ENCODE assay signal across 14 mouse cellular contexts in the genomic region with DNA sequence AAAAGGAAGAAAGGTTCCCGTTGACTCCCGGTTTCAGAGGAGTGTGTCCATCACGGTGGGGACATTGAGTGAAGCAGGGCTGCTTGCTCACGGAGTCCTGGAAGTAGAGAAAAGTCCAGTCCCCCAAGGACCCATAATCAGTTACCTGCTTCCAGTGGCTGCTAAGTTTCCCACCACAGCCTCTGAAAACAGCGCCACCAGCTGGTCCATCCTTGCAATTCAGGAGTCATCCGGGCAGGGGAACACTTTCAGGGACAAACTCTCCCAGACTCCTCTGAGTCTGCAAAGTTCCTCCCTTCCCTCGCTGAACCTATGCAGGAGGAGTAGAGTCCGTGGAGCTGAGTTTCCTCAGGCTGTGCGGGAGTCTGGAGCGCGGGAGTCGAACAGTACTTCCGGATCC. TPM values are rescaled to one million over a fixed set of nuclear protein-coding genes. Genes with fewer than 3 reads are reported as not detected.
DNase-seq lines count a peak whose midpoint lies in the region; ATAC-seq and TF ChIP-seq lines count a peak whose summit lies in the region.
"Had no signal": no experiment of that assay in that cellular context is flagged by ENCODE, and none has a peak within 500 bp of the region (broad histone marks: within the 10 kb centered on the region; RNA-seq: fewer than 3 reads in every experiment).

No protein-coding gene starts in this region.

- H3K4me3 ChIP-seq in heart, postnatal 0 days (ENCODE audit: low read depth, low read length): no peak overlapping the region
- no peak overlapping the region for H3K4me3 ChIP-seq in lung, embryonic 14.5 days (ENCODE audit: low read depth, low read length)
- no peak overlapping the region for H3K4me3 ChIP-seq in limb, embryonic 10.5 days
- H3K4me3 ChIP-seq: neural tube, embryonic 13.5 days had no signal

- intact Hi-C loops in heart, postnatal 36 days (cut with DNase I): loop anchor here (2.0 to 5.0 kb wide), 2 partner anchors 43 to 432 kb away; a partner anchor contains a TSS

- H3K36me3 ChIP-seq in heart, postnatal 0 days (replicated peaks; ENCODE audit: control insufficient read depth, insufficient read depth, low read length): no peaks in the 10 kb centered on the region
- no peaks in the 10 kb centered on the region for H3K36me3 ChIP-seq in lung, embryonic 14.5 days (ENCODE audit: insufficient read depth)
- no peaks in the 10 kb centered on the region for H3K36me3 ChIP-seq in limb, embryonic 10.5 days
- H3K36me3 ChIP-seq: G1E; neural tube, embryonic 13.5 days had no signal

- no peaks in the 10 kb centered on the region for H3K9me3 ChIP-seq in heart, postnatal 0 days (replicated peaks; ENCODE audit: control insufficient read depth, low read length)
- no peaks in the 10 kb centered on the region for H3K9me3 ChIP-seq in lung, embryonic 14.5 days (ENCODE audit: low read depth, low read length)
- H3K9me3 ChIP-seq in limb, embryonic 10.5 days (replicated peaks): no peaks in the 10 kb centered on the region
- H3K9me3 ChIP-seq: neural tube, embryonic 13.5 days had no signal

- no peak overlapping the region for H3K9ac ChIP-seq in heart, postnatal 0 days (replicated peaks; ENCODE audit: low read depth, low read length)
- H3K9ac ChIP-seq in lung, embryonic 14.5 days: no peak overlapping the region
- H3K9ac ChIP-seq: neural tube, embryonic 13.5 days had no signal

- DNase-seq in heart, postnatal 0 days (ENCODE audit: low spot score): no peak
- DNase-seq in heart, postnatal 36 days: no peak
- peak; percentile 40 for DNase-seq in lung, embryonic 14.5 days
- DNase-seq in lung, postnatal 10 days: no peak
- DNase-seq in ZHBTc4 (ENCODE audit: low read depth, low spot score): peak; percentile 73
- DNase-seq in limb, embryonic 10.5 days (ENCODE audit: low spot score): peak; percentile 48
- no peak for DNase-seq in urinary bladder, postnatal 4 days (ENCODE audit: low spot score in 2 of 2)
- DNase-seq in left cerebral cortex, adult 11 months (ENCODE audit: low spot score): no peak
- DNase-seq: adrenal gland, postnatal 10 days; cerebellum, adult 18-20 months; kidney, adult 18-20 months had no signal

- WGBS in heart, postnatal 0 days: 34% methylated on average over 13 of the region's 13 CpGs
- 43% methylated on average over 13 of the region's 13 CpGs for WGBS in lung, embryonic 14.5 days
- 39% methylated on average over 13 of the region's 13 CpGs for WGBS in limb, embryonic 10.5 days

- H3K27ac ChIP-seq in heart, postnatal 0 days (ENCODE audit: low read depth): no peak overlapping the region
- no peak overlapping the region for H3K27ac ChIP-seq in lung, embryonic 14.5 days (ENCODE audit: low read depth)
- no peak overlapping the region for H3K27ac ChIP-seq in limb, embryonic 10.5 days
- H3K27ac ChIP-seq: neural tube, embryonic 13.5 days had no signal

- TF ChIP-seq CTCF in heart, postnatal 0 days (IDR thresholded peaks at IDR 0.05; ENCODE audit: low read depth): peak; percentile 26
- TF ChIP-seq CTCF in lung, embryonic 14.5 days (IDR thresholded peaks at IDR 0.05; ENCODE audit: low read depth): peak; percentile 53

- H3K4me1 ChIP-seq in heart, postnatal 0 days (ENCODE audit: control insufficient read depth, insufficient read depth): no peaks in the 10 kb centered on the region
- H3K4me1 ChIP-seq in lung, embryonic 14.5 days (ENCODE audit: insufficient read depth): no peaks in the 10 kb centered on the region
- H3K4me1 ChIP-seq in limb, embryonic 10.5 days: peaks cover 29% of the 10 kb centered on the region

- H3K27me3 ChIP-seq in heart, postnatal 0 days (ENCODE audit: control insufficient read depth, insufficient read depth, low read length): peaks cover 24% of the 10 kb centered on the region
- no peaks in the 10 kb centered on the region for H3K27me3 ChIP-seq in lung, embryonic 14.5 days (ENCODE audit: insufficient read depth, low read length)
- peaks cover 22% of the 10 kb centered on the region for H3K27me3 ChIP-seq in limb, embryonic 10.5 days (ENCODE audit: low read depth, poor library complexity, severe bottlenecking)

- no peak for TF ChIP-seq EP300 in heart, postnatal 0 days (IDR thresholded peaks at IDR 0.05; ENCODE audit: low read depth)

- no peak overlapping the region for H3K4me2 ChIP-seq in heart, postnatal 0 days (ENCODE audit: low read depth, low read length)
- no peak overlapping the region for H3K4me2 ChIP-seq in lung, embryonic 14.5 days
- H3K4me2 ChIP-seq: neural tube, embryonic 13.5 days had no signal

- no peak for ATAC-seq in heart, postnatal 0 days (ENCODE audit: insufficient read depth, low read depth)
- no peak for ATAC-seq in lung, embryonic 14.5 days (ENCODE audit: insufficient read depth)

RNA-seq across cellular contexts. Expression of a gene that starts 6.7 kb away (rescaled TPM):
- total RNA-seq in heart, postnatal 0 days (2014; rRNA removed; ENCODE audit: low replicate concordance): not detected in 2 replicates
- polyA plus RNA-seq in heart, postnatal 0 days (2015; fragmentation: Nextera tagmentation; extraction: Ambion mirVana): 0.14 TPM in 1 of 2 replicates, not detected in the other
- not detected for total RNA-seq in heart, postnatal 36 days (2021)
- 0.11 and 0.14 TPM in 2 replicates for polyA plus RNA-seq in lung, embryonic 14.5 days (2014; fragmentation: Nextera tagmentation; extraction: Ambion mirVana)
- not detected in 2 replicates for polyA plus RNA-seq in limb, embryonic 10.5 days (2016; fragmentation: Nextera tagmentation; extraction: Ambion mirVana)
- total RNA-seq: adrenal gland, postnatal 10 days had no signal
- polyA plus RNA-seq: G1E; neural tube, embryonic 13.5 days; urinary bladder, adult 2 months had no signal

RNA-seq across cellular contexts. Expression of a gene that starts 43.9 kb away (rescaled TPM):
- 13.5 and 21.3 TPM in 2 replicates for total RNA-seq in heart, postnatal 0 days (2014; rRNA removed; ENCODE audit: low replicate concordance)
- 22.5 and 25.5 TPM in 2 replicates for polyA plus RNA-seq in heart, postnatal 0 days (2015; fragmentation: Nextera tagmentation; extraction: Ambion mirVana)
- 10 to 100 TPM; 56.4 to 92.5 TPM for total RNA-seq in heart, postnatal 36 days (2021)
- polyA plus RNA-seq in lung, embryonic 14.5 days (2014; fragmentation: Nextera tagmentation; extraction: Ambion mirVana): 22.6 and 24.3 TPM in 2 replicates
- polyA plus RNA-seq in limb, embryonic 10.5 days (2016; fragmentation: Nextera tagmentation; extraction: Ambion mirVana): 12.9 and 16.5 TPM in 2 replicates
- polyA plus RNA-seq: G1E had no signal

Comparison
In these comparisons a context has a peak if more than half of its experiments do, and no peak if none do; other contexts are left out.
1. DNase-seq: peak in lung, embryonic 14.5 days (single experiment), ZHBTc4 (single experiment) and limb, embryonic 10.5 days (single experiment); none in heart, postnatal 0 days (single experiment), heart, postnatal 36 days (0 of 2), lung, postnatal 10 days (single experiment), urinary bladder, postnatal 4 days (0 of 2) and left cerebral cortex, adult 11 months (single experiment).